Mouse (Mus musculus) stomach, postnatal 0 days (tissue): ENCODE results near the gene Ppp1r27. TPM values are rescaled to one million over a fixed set of nuclear protein-coding genes. Genes with fewer than 3 reads are reported as not detected.

Source experiments
- ATAC-seq: fragments of 200-750 bp; cut with Nextera tagmentation; 2 replicates; pipeline ENCODE4 v1.8.0; 2017; ENCODE audit not compliant: low FRiP score, low TSS enrichment
- DNase-seq: peaks from one replicate; pipeline ENCODE4 v3.0.0-alpha.2; 2016; ENCODE audit warnings: low spot score
- H3K27ac ChIP-seq: fragments of 300-500 bp; sonication (generic); replicated peaks from 2 replicates; pipeline ENCODE4 v1.5.1; 2014; ENCODE audit warnings: mild to moderate bottlenecking, control low read depth
- H3K27me3 ChIP-seq: fragments of 300-500 bp; sonication (generic); 2 replicates; pipeline ENCODE4 v1.6.1; 2014; ENCODE audit warnings: low read length; ENCODE audit not compliant: control insufficient read depth, insufficient read depth
- H3K36me3 ChIP-seq: fragments of 300-500 bp; sonication (generic); 2 replicates; pipeline ENCODE4 v1.6.1; 2014; ENCODE audit warnings: low read length, mixed read lengths; ENCODE audit not compliant: control insufficient read depth, insufficient read depth
- H3K4me1 ChIP-seq: fragments of 300-500 bp; sonication (generic); replicated peaks from 2 replicates; pipeline ENCODE4 v1.6.1; 2014; ENCODE audit warnings: antibody characterized with exemption; ENCODE audit not compliant: control insufficient read depth, insufficient read depth
- H3K4me2 ChIP-seq: fragments of 300-500 bp; sonication (generic); replicated peaks from 2 replicates; pipeline ENCODE4 v1.6.1; 2014; ENCODE audit warnings: low read depth, mild to moderate bottlenecking, control low read depth, moderate library complexity
- H3K4me3 ChIP-seq: fragments of 300-500 bp; sonication (generic); 2 replicates; pipeline ENCODE4 v1.5.1; 2014; ENCODE audit warnings: low read depth, low read length, control low read depth
- H3K9ac ChIP-seq: fragments of 300-500 bp; sonication (generic); 2 replicates; pipeline ENCODE4 v1.6.1; 2014; ENCODE audit warnings: mild to moderate bottlenecking, low read length, control low read depth, mixed read lengths
- H3K9me3 ChIP-seq: fragments of 300-500 bp; sonication (generic); 2 replicates; pipeline ENCODE4 v1.6.1; 2016; ENCODE audit warnings: low read length; ENCODE audit not compliant: control insufficient read depth
- CTCF ChIP-seq: IDR thresholded peaks from 2 replicates; pipeline ENCODE4 v1.5.1; 2016; ENCODE audit warnings: antibody characterized with exemption, low read depth, mild to moderate bottlenecking, moderate library complexity
- EP300 ChIP-seq: optimal IDR thresholded peaks from 2 replicates; pipeline ENCODE3; 2016; ENCODE audit warnings: antibody characterized with exemption
- WGBS: fragments of 180-500 bp; shearing (Covaris S2); extraction: QIAGEN DNeasy Blood & Tissue Kit; methylation state at CpG from one replicate; pipeline ENCODE4 v1.1.7; 2014; 5-methylcytosine and 5-hydroxymethylcytosine counted together
- polyA plus RNA-seq: library from polyadenylated mRNA; unstranded; fragments of >200 nt; fragmentation: Nextera tagmentation; extraction: Ambion mirVana; gene quantifications from 2 replicates; pipeline ENCODE4 v1.2.1, GENCODE M21; 2015

Gene Ppp1r27
- polyA plus RNA-seq, 1 experiment from 2014 or later, result not detected

- H3K36me3 ChIP-seq, result peaks cover 21% of the 10 kb centered on the region
- H3K9me3 ChIP-seq, result no peaks in the 10 kb centered on the region
- peak overlapping the region; percentile 90 for H3K4me2 ChIP-seq
- H3K27ac ChIP-seq, result peak overlapping the region; percentile 98
- DNase-seq (peak; percentile 46), ATAC-seq (no peak)
- peaks cover 7% of the 10 kb centered on the region for H3K4me1 ChIP-seq
- H3K27me3 ChIP-seq, result no peaks in the 10 kb centered on the region
- 40% methylated on average over 7 of the region's 7 CpGs for WGBS
- TF ChIP-seq EP300 (no peak), CTCF (no peak)
- peak overlapping the region; percentile 85 for H3K4me3 ChIP-seq
- peak overlapping the region; percentile 92 for H3K9ac ChIP-seq
Measured at GRCm38 (mm10) chr11:120580190-120580589, 29.3 kb upstream of the Ppp1r27 start.

GRCm38 (mm10) chr11:120579316-120580107 is 28.6 kb upstream of the Ppp1r27 start:
- H3K36me3 ChIP-seq, result peaks cover 19% of the 10 kb centered on the region
- H3K27ac ChIP-seq, result peak overlapping the region; percentile 98
- peak overlapping the region; percentile 90 for H3K4me2 ChIP-seq
- peak overlapping the region; percentile 92; the same call in 1 of the 2 replicates for H3K9ac ChIP-seq
- ATAC-seq (no peak), DNase-seq (peak; percentile 75)
- TF ChIP-seq EP300 (no peak), CTCF (peak; percentile 92)
- 54% methylated on average over 15 of the region's 15 CpGs for WGBS
- no peaks in the 10 kb centered on the region for H3K9me3 ChIP-seq
- H3K4me1 ChIP-seq, result peaks cover 8% of the 10 kb centered on the region
- H3K27me3 ChIP-seq, result no peaks in the 10 kb centered on the region
- peak overlapping the region; percentile 85 for H3K4me3 ChIP-seq

- Histone ChIP-seq H3K9ac (no peak overlapping the region), H3K36me3 (peaks cover 19% of the 10 kb centered on the region), H3K4me3 (no peak overlapping the region), H3K9me3 (no peaks in the 10 kb centered on the region), H3K4me2 (no peak overlapping the region), H3K4me1 (peaks cover 11% of the 10 kb centered on the region), H3K27me3 (no peaks in the 10 kb centered on the region), H3K27ac (no peak overlapping the region)
- no peak for TF ChIP-seq EP300
- no peak for TF ChIP-seq CTCF
- DNase-seq, result no peak
- 75% methylated on average over 11 of the region's 11 CpGs for WGBS
- no peak for ATAC-seq
Measured at GRCm38 (mm10) chr11:120578694-120579243, 27.8 kb upstream of the Ppp1r27 start.

GRCm38 (mm10) chr11:120578024-120578693 is 27.2 kb upstream of the Ppp1r27 start:
- H3K9ac ChIP-seq, result no peak overlapping the region

GRCm38 (mm10) chr11:120577211-120578023 is 26.5 kb upstream of the Ppp1r27 start:
- Histone ChIP-seq H3K36me3 (peaks cover 19% of the 10 kb centered on the region), H3K27ac (peak overlapping the region; percentile 24; the same call in 1 of the 2 replicates), H3K9me3 (no peaks in the 10 kb centered on the region), H3K27me3 (no peaks in the 10 kb centered on the region), H3K4me1 (peaks cover 11% of the 10 kb centered on the region), H3K4me2 (no peak overlapping the region), H3K9ac (no peak overlapping the region), H3K4me3 (no peak overlapping the region)
- no peak for TF ChIP-seq EP300
- TF ChIP-seq CTCF, result peak; percentile 70
- DNase-seq (no peak), ATAC-seq (no peak)
- 79% methylated on average over 7 of the region's 7 CpGs for WGBS

More at GRCm38 (mm10) chr11:120578024-120578693, 27.2 kb upstream of the Ppp1r27 start:
- ATAC-seq (no peak), DNase-seq (no peak)
- H3K27ac ChIP-seq, result peak overlapping the region; percentile 24; the same call in 1 of the 2 replicates
- no peaks in the 10 kb centered on the region for H3K27me3 ChIP-seq
- no peak for TF ChIP-seq CTCF
- TF ChIP-seq EP300, result no peak
- H3K9me3 ChIP-seq, result no peaks in the 10 kb centered on the region
- peaks cover 19% of the 10 kb centered on the region for H3K36me3 ChIP-seq
- peaks cover 11% of the 10 kb centered on the region for H3K4me1 ChIP-seq
- H3K4me2 ChIP-seq, result no peak overlapping the region
- 83% methylated on average over 10 of the region's 10 CpGs for WGBS
- H3K4me3 ChIP-seq, result no peak overlapping the region
